Comparison of ENCODE assay signal across 15 mouse cellular contexts in the genomic region with DNA sequence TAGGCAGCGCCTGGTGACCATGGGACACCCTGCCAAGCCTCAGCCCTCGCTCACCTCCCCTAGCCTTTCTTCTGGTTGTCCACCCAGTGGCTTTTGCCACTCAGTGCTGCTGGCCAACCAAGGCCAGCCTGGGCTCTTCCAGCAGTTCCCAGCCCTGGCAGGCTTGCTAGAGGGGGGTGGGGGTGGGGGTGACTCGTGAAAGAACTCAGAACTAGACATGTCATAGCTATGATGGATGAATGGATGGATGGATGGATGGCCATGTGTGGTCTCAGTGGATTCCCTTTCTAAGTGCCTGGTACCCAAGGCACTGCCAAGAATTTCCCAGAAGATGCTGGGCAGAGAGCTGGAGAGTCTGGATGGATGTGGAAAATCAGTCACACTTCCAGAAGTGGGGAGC. TPM values are rescaled to one million over a fixed set of nuclear protein-coding genes. Genes with fewer than 3 reads are reported as not detected.
DNase-seq lines count a peak whose midpoint lies in the region; ATAC-seq and TF ChIP-seq lines count a peak whose summit lies in the region.
"Had no signal": no experiment of that assay in that cellular context is flagged by ENCODE, and none has a peak within 500 bp of the region (broad histone marks: within the 10 kb centered on the region; RNA-seq: fewer than 3 reads in every experiment).

No protein-coding gene starts in this region.

- no peak for DNase-seq in heart, postnatal 14 days
- DNase-seq in lung, postnatal 0 days (ENCODE audit: low spot score): no peak
- no peak for DNase-seq in ES-E14 (ENCODE audit: low read depth, low spot score)
- no peak for DNase-seq in embryo, embryonic 10.5 days (ENCODE audit: low spot score)
- DNase-seq: cerebellum, adult 8-10 months; heart, adult 2 months; kidney, postnatal 4 days; right cerebral cortex, postnatal 25 days had no signal

- TF ChIP-seq CTCF in lung, postnatal 0 days (IDR thresholded peaks at IDR 0.05): no peak

- peaks cover 11 to 22% of the 10 kb centered on the region in 2 experiments for H3K4me1 ChIP-seq in heart, embryonic 14.5 days (ENCODE audit: control insufficient read depth in 2 of 2, insufficient read depth in 2 of 2, low read length in 2 of 2)
- H3K4me1 ChIP-seq in lung, embryonic 15.5 days: peaks cover 22% of the 10 kb centered on the region
- no peaks in the 10 kb centered on the region for H3K4me1 ChIP-seq in lung, postnatal 0 days (ENCODE audit: insufficient read depth, low read depth, low read length)
- H3K4me1 ChIP-seq in ES-E14 (ENCODE audit: control insufficient read depth in 2 of 2, insufficient read depth in 2 of 2, low read length in 2 of 2, poor library complexity in 1 of 2): peaks cover 6 to 43% of the 10 kb centered on the region in 2 experiments
- H3K4me1 ChIP-seq in embryonic facial prominence, embryonic 13.5 days: peaks cover 35% of the 10 kb centered on the region

- H3K9ac ChIP-seq in heart, embryonic 14.5 days (ENCODE audit: low read length): peak overlapping the region; percentile 56
- H3K9ac ChIP-seq in lung, embryonic 15.5 days: no peak overlapping the region
- no peak overlapping the region for H3K9ac ChIP-seq in lung, postnatal 0 days (replicated peaks; ENCODE audit: low read depth)
- peak overlapping the region; percentile 48; the same call in 1 of the 2 replicates for H3K9ac ChIP-seq in ES-E14 (ENCODE audit: insufficient read depth, low read depth, low read length, poor library complexity, severe bottlenecking)
- peak overlapping the region; percentile 27; the same call in 1 of the 2 replicates for H3K9ac ChIP-seq in embryonic facial prominence, embryonic 13.5 days

- 0 out of 4 replicates have a peak overlapping the region, but pooled peaks of 1 of the 2 experiments have one; percentile 79 for H3K27ac ChIP-seq in heart, embryonic 14.5 days (replicated peaks in 1 of 2; ENCODE audit: control insufficient read depth in 1 of 2, insufficient read depth in 1 of 2, low read depth in 2 of 2, low read length in 2 of 2)
- H3K27ac ChIP-seq in lung, embryonic 15.5 days: peak overlapping the region; percentile 82
- H3K27ac ChIP-seq in lung, postnatal 0 days (ENCODE audit: low read length): no peak overlapping the region
- H3K27ac ChIP-seq in ES-E14 (ENCODE audit: insufficient read depth, low read depth, low read length, poor library complexity, severe bottlenecking): peak overlapping the region; percentile 84
- peak overlapping the region; percentile 83; the same call in 1 of the 2 replicates for H3K27ac ChIP-seq in embryonic facial prominence, embryonic 13.5 days
- H3K27ac ChIP-seq: heart, adult 2 months had no signal

- H3K9me3 ChIP-seq in heart, embryonic 14.5 days (ENCODE audit: control insufficient read depth, low read length): no peaks in the 10 kb centered on the region
- H3K9me3 ChIP-seq in lung, embryonic 15.5 days: no peaks in the 10 kb centered on the region
- H3K9me3 ChIP-seq in lung, postnatal 0 days (ENCODE audit: low read length): no peaks in the 10 kb centered on the region
- no peaks in the 10 kb centered on the region for H3K9me3 ChIP-seq in ES-E14 (ENCODE audit: control insufficient read depth, insufficient read depth, low read depth, low read length)
- H3K9me3 ChIP-seq in embryonic facial prominence, embryonic 13.5 days: no peaks in the 10 kb centered on the region
- H3K9me3 ChIP-seq: limb, embryonic 12.5 days had no signal

- in situ Hi-C loops in ES-E14 (cut with MboI; ENCODE audit: low sequenced_read_pairs in 2 of 2, unreplicated experiment in 2 of 2): no loop called here

- no peak overlapping the region for H3K4me3 ChIP-seq in heart, embryonic 14.5 days (ENCODE audit: control insufficient read depth in 1 of 2, insufficient read depth in 1 of 2, low read depth in 1 of 2, low read length in 2 of 2)
- no peak overlapping the region for H3K4me3 ChIP-seq in lung, embryonic 15.5 days
- H3K4me3 ChIP-seq in lung, postnatal 0 days (ENCODE audit: low read depth, low read length): no peak overlapping the region
- no peak overlapping the region for H3K4me3 ChIP-seq in ES-E14 (ENCODE audit: insufficient read depth in 1 of 2, low read depth in 1 of 2, low read length in 2 of 2, poor library complexity in 1 of 2, severe bottlenecking in 1 of 2)
- H3K4me3 ChIP-seq in embryonic facial prominence, embryonic 13.5 days: no peak overlapping the region
- H3K4me3 ChIP-seq: heart, adult 2 months; limb, embryonic 12.5 days; megakaryocyte, embryonic 14.5 days had no signal

- H3K27me3 ChIP-seq in heart, embryonic 14.5 days (ENCODE audit: control insufficient read depth, insufficient read depth, low read length): no peaks in the 10 kb centered on the region
- H3K27me3 ChIP-seq in lung, embryonic 15.5 days: peaks cover 12% of the 10 kb centered on the region
- H3K27me3 ChIP-seq in lung, postnatal 0 days (replicated peaks; ENCODE audit: insufficient read depth, low read length): no peaks in the 10 kb centered on the region
- peaks cover 3% of the 10 kb centered on the region; the same call in 1 of the 2 replicates for H3K27me3 ChIP-seq in embryonic facial prominence, embryonic 13.5 days
- H3K27me3 ChIP-seq: Patski had no signal

- ATAC-seq in heart, embryonic 14.5 days (ENCODE audit: insufficient number of reproducible peaks, insufficient read depth, low FRiP score, low read depth): no peak
- no peak for ATAC-seq in lung, embryonic 15.5 days (ENCODE audit: borderline replicate concordance, extremely low read depth, low FRiP score, low TSS enrichment)
- no peak for ATAC-seq in lung, postnatal 0 days
- ATAC-seq in embryonic facial prominence, embryonic 13.5 days (ENCODE audit: insufficient number of reproducible peaks, insufficient read depth, low FRiP score, low TSS enrichment, low read depth): no peak
- ATAC-seq: CD4-positive, CD25-positive, alpha-beta regulatory T cell, adult 4 months; Patski had no signal

- H3K36me3 ChIP-seq in heart, embryonic 14.5 days (ENCODE audit: control insufficient read depth, insufficient read depth, low read length): no peaks in the 10 kb centered on the region
- no peaks in the 10 kb centered on the region for H3K36me3 ChIP-seq in lung, embryonic 15.5 days
- no peaks in the 10 kb centered on the region for H3K36me3 ChIP-seq in lung, postnatal 0 days (ENCODE audit: insufficient read depth, low read length)
- no peaks in the 10 kb centered on the region for H3K36me3 ChIP-seq in ES-E14 (ENCODE audit: control insufficient read depth, insufficient read depth, low read length, poor library complexity, severe bottlenecking)
- no peaks in the 10 kb centered on the region for H3K36me3 ChIP-seq in embryonic facial prominence, embryonic 13.5 days
- H3K36me3 ChIP-seq: limb, embryonic 12.5 days had no signal

- TF ChIP-seq EP300 in lung, postnatal 0 days (IDR thresholded peaks at IDR 0.05): no peak

- H3K4me2 ChIP-seq in heart, embryonic 14.5 days (ENCODE audit: low read length): no peak overlapping the region
- H3K4me2 ChIP-seq in lung, embryonic 15.5 days: no peak overlapping the region
- H3K4me2 ChIP-seq in lung, postnatal 0 days (replicated peaks; ENCODE audit: low read depth, low read length): no peak overlapping the region
- no peak overlapping the region for H3K4me2 ChIP-seq in embryonic facial prominence, embryonic 13.5 days

- WGBS in heart, embryonic 14.5 days: 81% methylated on average over 3 of the region's 3 CpGs
- WGBS in lung, embryonic 15.5 days: 77% methylated on average over 3 of the region's 3 CpGs
- WGBS in lung, postnatal 0 days: 80% methylated on average over 3 of the region's 3 CpGs
- WGBS in embryonic facial prominence, embryonic 13.5 days: 75% methylated on average over 3 of the region's 3 CpGs

- intact Hi-C loops in heart, postnatal 14 days (cut with DNase I): no loop called here

TF ChIP-seq in ES-E14, 5 proteins besides CTCF, POLR2A, EP300 and RAD21:
- TF ChIP-seq ZC3H11A (IDR thresholded peaks at IDR 0.05; ENCODE audit: borderline replicate concordance, low read depth, low read length) (no peak), ZNF384 (IDR thresholded peaks at IDR 0.05; ENCODE audit: low read depth, low read length) (no peak), MAFK (IDR thresholded peaks at IDR 0.05; ENCODE audit: insufficient read depth, low read depth, low read length) (no peak), CHD2 (IDR thresholded peaks at IDR 0.05; ENCODE audit: low read depth, low read length) (no peak), HCFC1 (IDR thresholded peaks at IDR 0.05; ENCODE audit: borderline replicate concordance, insufficient read depth, low read length) (no peak)

RNA-seq across cellular contexts. Expression of a gene that starts 35.0 kb away (rescaled TPM):
- polyA plus RNA-seq in heart, embryonic 14.5 days (2014; fragmentation: Nextera tagmentation; extraction: Ambion mirVana): 7.7 and 8.5 TPM in 2 replicates
- 1 to 10 TPM; 2.9 to 3.6 TPM for total RNA-seq in heart, postnatal 14 days (2021)
- 10.8 and 12.8 TPM in 2 replicates for polyA plus RNA-seq in lung, embryonic 15.5 days (2015; fragmentation: Nextera tagmentation; extraction: Ambion mirVana)
- polyA plus RNA-seq in lung, postnatal 0 days (2015; fragmentation: Nextera tagmentation; extraction: Ambion mirVana): 47.2 and 50.5 TPM in 2 replicates
- 11.6 and 15.3 TPM in 2 replicates for total RNA-seq in ES-E14 (2012; rRNA removed)
- 3.0 and 3.9 TPM in 2 replicates for polyA plus RNA-seq in embryonic facial prominence, embryonic 13.5 days (2015; fragmentation: Nextera tagmentation; extraction: Ambion mirVana)

Comparison
In these comparisons a context has a peak if more than half of its experiments do, and no peak if none do; other contexts are left out.
1. H3K9ac ChIP-seq: peak in heart, embryonic 14.5 days (single experiment), ES-E14 (single experiment) and embryonic facial prominence, embryonic 13.5 days (single experiment); none in lung, embryonic 15.5 days (single experiment) and lung, postnatal 0 days (single experiment).